Mouse (Mus musculus): ENCODE data around the gene Pxn. TPM values are rescaled to one million over a fixed set of nuclear protein-coding genes. Genes with fewer than 3 reads are reported as not detected.

The Pxn gene
- polyA plus RNA-seq, 1 experiment from 2014 or later: 56.4 TPM

GRCm38 (mm10) chr5:115534856-115535255 lies 28.4 kb downstream of the Pxn start:
- 0 out of 2 replicates have a peak overlapping the region, but pooled peaks have one; percentile 30 for H3K4me2 ChIP-seq (replicated peaks; ENCODE audit: low read depth, low read length)
- TF ChIP-seq EP300 (IDR thresholded peaks at IDR 0.05): no peak
- TF ChIP-seq CTCF (IDR thresholded peaks at IDR 0.05): no peak
- peak overlapping the region; percentile 69 for H3K27ac ChIP-seq (ENCODE audit: low read length)
- WGBS: 16% methylated on average over 8 of the region's 8 CpGs
- H3K9me3 ChIP-seq (ENCODE audit: low read length): no peaks in the 10 kb centered on the region
- 0 out of 2 replicates have a peak overlapping the region, but pooled peaks have one; percentile 19 for H3K9ac ChIP-seq (replicated peaks; ENCODE audit: low read depth)
- H3K27me3 ChIP-seq (replicated peaks; ENCODE audit: insufficient read depth, low read length): no peaks in the 10 kb centered on the region
- peak; percentile 82 for DNase-seq (ENCODE audit: low spot score)
- H3K4me3 ChIP-seq (ENCODE audit: low read depth, low read length): no peak overlapping the region
- ATAC-seq: peak; percentile 27; the same call in 1 of the 2 replicates
- H3K36me3 ChIP-seq (ENCODE audit: insufficient read depth, low read length): no peaks in the 10 kb centered on the region
- peaks cover 52% of the 10 kb centered on the region for H3K4me1 ChIP-seq (ENCODE audit: insufficient read depth, low read depth, low read length)

- TF ChIP-seq EP300 (IDR thresholded peaks at IDR 0.05): no peak
- TF ChIP-seq CTCF (IDR thresholded peaks at IDR 0.05): no peak
- Histone ChIP-seq H3K27ac (ENCODE audit: low read length) (peak overlapping the region; percentile 69), H3K9me3 (ENCODE audit: low read length) (no peaks in the 10 kb centered on the region), H3K4me1 (ENCODE audit: insufficient read depth, low read depth, low read length) (peaks cover 44% of the 10 kb centered on the region), H3K9ac (replicated peaks; ENCODE audit: low read depth) (0 out of 2 replicates have a peak overlapping the region, but pooled peaks have one; percentile 19), H3K27me3 (replicated peaks; ENCODE audit: insufficient read depth, low read length) (no peaks in the 10 kb centered on the region), H3K4me2 (replicated peaks; ENCODE audit: low read depth, low read length) (peak overlapping the region; percentile 30), H3K36me3 (ENCODE audit: insufficient read depth, low read length) (no peaks in the 10 kb centered on the region), H3K4me3 (ENCODE audit: low read depth, low read length) (no peak overlapping the region)
- ATAC-seq: peak; percentile 17
- WGBS: 22% methylated on average over 7 of the region's 7 CpGs
- DNase-seq (ENCODE audit: low spot score): peak; percentile 64
Measured at GRCm38 (mm10) chr5:115535635-115536034, 29.2 kb downstream of the Pxn start.

GRCm38 (mm10) chr5:115538017-115538692 lies 31.7 kb downstream of the Pxn start:
- H3K9me3 ChIP-seq (ENCODE audit: low read length): no peaks in the 10 kb centered on the region
- no peak overlapping the region for H3K4me3 ChIP-seq (ENCODE audit: low read depth, low read length)
- H3K9ac ChIP-seq (replicated peaks; ENCODE audit: low read depth): 0 out of 2 replicates have a peak overlapping the region, but pooled peaks have one; percentile 2
- no peaks in the 10 kb centered on the region for H3K36me3 ChIP-seq (ENCODE audit: insufficient read depth, low read length)
- no peak for DNase-seq (ENCODE audit: low spot score)
- TF ChIP-seq EP300 (IDR thresholded peaks at IDR 0.05) (no peak), CTCF (IDR thresholded peaks at IDR 0.05) (no peak)
- peaks cover 31% of the 10 kb centered on the region for H3K4me1 ChIP-seq (ENCODE audit: insufficient read depth, low read depth, low read length)
- peak overlapping the region; percentile 14; the same call in 1 of the 2 replicates for H3K27ac ChIP-seq (ENCODE audit: low read length)
- 0 out of 2 replicates have a peak overlapping the region, but pooled peaks have one; percentile 19 for H3K4me2 ChIP-seq (replicated peaks; ENCODE audit: low read depth, low read length)
- H3K27me3 ChIP-seq (replicated peaks; ENCODE audit: insufficient read depth, low read length): no peaks in the 10 kb centered on the region
- 58% methylated on average over 13 of the region's 13 CpGs for WGBS
- ATAC-seq: no peak

GRCm38 (mm10) chr5:115538693-115539043 lies 32.2 kb downstream of the Pxn start:
- Histone ChIP-seq H3K4me1 (ENCODE audit: insufficient read depth, low read depth, low read length) (peaks cover 36% of the 10 kb centered on the region), H3K4me3 (ENCODE audit: low read depth, low read length) (no peak overlapping the region), H3K27ac (ENCODE audit: low read length) (peak overlapping the region; percentile 33; the same call in 1 of the 2 replicates), H3K4me2 (replicated peaks; ENCODE audit: low read depth, low read length) (0 out of 2 replicates have a peak overlapping the region, but pooled peaks have one; percentile 19), H3K36me3 (ENCODE audit: insufficient read depth, low read length) (no peaks in the 10 kb centered on the region), H3K27me3 (replicated peaks; ENCODE audit: insufficient read depth, low read length) (no peaks in the 10 kb centered on the region), H3K9me3 (ENCODE audit: low read length) (no peaks in the 10 kb centered on the region), H3K9ac (replicated peaks; ENCODE audit: low read depth) (0 out of 2 replicates have a peak overlapping the region, but pooled peaks have one; percentile 2)
- ATAC-seq (peak; percentile 61), DNase-seq (ENCODE audit: low spot score) (peak; percentile 95)
- under 1% methylated on average over 12 of the region's 12 CpGs for WGBS
- TF ChIP-seq CTCF (IDR thresholded peaks at IDR 0.05): peak; percentile 95
- TF ChIP-seq EP300 (IDR thresholded peaks at IDR 0.05): no peak

- Histone ChIP-seq H3K4me2 (replicated peaks; ENCODE audit: low read depth, low read length) (peak overlapping the region; percentile 52), H3K9ac (replicated peaks; ENCODE audit: low read depth) (peak overlapping the region; percentile 20; the same call in 1 of the 2 replicates), H3K9me3 (ENCODE audit: low read length) (no peaks in the 10 kb centered on the region), H3K4me3 (ENCODE audit: low read depth, low read length) (peak overlapping the region; percentile 19), H3K27ac (ENCODE audit: low read length) (peak overlapping the region; percentile 92), H3K27me3 (replicated peaks; ENCODE audit: insufficient read depth, low read length) (no peaks in the 10 kb centered on the region), H3K36me3 (ENCODE audit: insufficient read depth, low read length) (peaks cover 17% of the 10 kb centered on the region; the same call in 1 of the 2 replicates), H3K4me1 (ENCODE audit: insufficient read depth, low read depth, low read length) (peaks cover 21% of the 10 kb centered on the region)
- TF ChIP-seq CTCF (IDR thresholded peaks at IDR 0.05) (no peak), EP300 (IDR thresholded peaks at IDR 0.05) (no peak; the same call in 1 of the 2 replicates)
- 21% methylated on average over 19 of the region's 19 CpGs for WGBS
- ATAC-seq: peak; percentile 12
- peak; percentile 82 for DNase-seq (ENCODE audit: low spot score)
Measured at GRCm38 (mm10) chr5:115542635-115543384, 36.3 kb downstream of the Pxn start.

Measured in lung, postnatal 0 days (tissue).